Mouse (Mus musculus) lung, embryonic 16.5 days (tissue): ENCODE results near the gene Cracr2b. TPM values are rescaled to one million over a fixed set of nuclear protein-coding genes. Genes with fewer than 3 reads are reported as not detected.

Source experiments
- ATAC-seq: fragments of 200-750 bp; cut with Nextera tagmentation; 2 replicates; pipeline ENCODE4 v1.8.0; 2017; ENCODE audit warnings: low read depth, mild to moderate bottlenecking, moderate library complexity
- H3K27ac ChIP-seq: fragments of 300-500 bp; sonication (generic); 2 replicates; pipeline ENCODE4 v1.5.1; 2014; ENCODE audit warnings: mild to moderate bottlenecking, control low read depth, low read length
- H3K27me3 ChIP-seq: fragments of 300-500 bp; sonication (generic); 2 replicates; pipeline ENCODE4 v1.6.1; 2014; ENCODE audit warnings: low read depth, low read length, mixed read lengths; ENCODE audit not compliant: control insufficient read depth, insufficient read depth
- H3K36me3 ChIP-seq: fragments of 300-500 bp; sonication (generic); 2 replicates; pipeline ENCODE4 v1.6.1; 2014; ENCODE audit warnings: low read length; ENCODE audit not compliant: control insufficient read depth, insufficient read depth
- H3K4me1 ChIP-seq: fragments of 300-500 bp; sonication (generic); replicated peaks from 2 replicates; pipeline ENCODE4 v1.6.1; 2014; ENCODE audit warnings: low read length, mixed read lengths; ENCODE audit not compliant: control insufficient read depth, insufficient read depth
- H3K4me2 ChIP-seq: fragments of 300-500 bp; sonication (generic); 2 replicates; pipeline ENCODE4 v1.6.1; 2014; ENCODE audit warnings: low read depth, low read length, control low read depth
- H3K4me3 ChIP-seq: fragments of 300-500 bp; sonication (generic); 2 replicates; pipeline ENCODE4 v1.5.1; 2014; ENCODE audit warnings: mild to moderate bottlenecking, low read length, control low read depth
- H3K9ac ChIP-seq: fragments of 300-500 bp; sonication (generic); 2 replicates; pipeline ENCODE4 v1.6.1; 2014; ENCODE audit warnings: low read length, control low read depth
- H3K9me3 ChIP-seq: fragments of 300-500 bp; sonication (generic); 2 replicates; pipeline ENCODE4 v1.6.1; 2016; ENCODE audit warnings: low read length; ENCODE audit not compliant: control insufficient read depth
- WGBS: fragments of 180-500 bp; shearing (Covaris S2); extraction: QIAGEN DNeasy Blood & Tissue Kit; methylation state at CpG from one replicate; pipeline ENCODE4 v1.1.7; 2014; 5-methylcytosine and 5-hydroxymethylcytosine counted together
- polyA plus RNA-seq: library from polyadenylated mRNA; unstranded; fragments of >200 nt; fragmentation: Nextera tagmentation; extraction: Ambion mirVana; gene quantifications from 2 replicates; pipeline ENCODE4 v1.2.1, GENCODE M21; 2015

The Cracr2b gene
- polyA plus RNA-seq, 1 experiment from 2014 or later: 39.3 TPM

- Histone ChIP-seq H3K9ac (no peak overlapping the region), H3K36me3 (peaks cover 26% of the 10 kb centered on the region), H3K27me3 (no peaks in the 10 kb centered on the region), H3K4me1 (peaks cover 44% of the 10 kb centered on the region), H3K4me3 (no peak overlapping the region), H3K4me2 (no peak overlapping the region), H3K27ac (no peak overlapping the region), H3K9me3 (no peaks in the 10 kb centered on the region)
- 73% methylated on average over 6 of the region's 6 CpGs for WGBS
- ATAC-seq: no peak
Measured at GRCm38 (mm10) chr7:141472226-141472625, 11.3 kb downstream of the Cracr2b start.

GRCm38 (mm10) chr7:141472763-141473162, 11.9 kb downstream of the Cracr2b start:
- Histone ChIP-seq H3K27me3 (no peaks in the 10 kb centered on the region), H3K27ac (no peak overlapping the region), H3K4me3 (no peak overlapping the region), H3K9me3 (no peaks in the 10 kb centered on the region), H3K4me1 (peaks cover 50% of the 10 kb centered on the region), H3K4me2 (no peak overlapping the region), H3K36me3 (peaks cover 26% of the 10 kb centered on the region), H3K9ac (no peak overlapping the region)
- ATAC-seq: no peak
- WGBS: 80% methylated on average over 6 of the region's 6 CpGs

GRCm38 (mm10) chr7:141474160-141474559, 13.3 kb downstream of the Cracr2b start:
- no peak for ATAC-seq
- Histone ChIP-seq H3K9ac (peak overlapping the region; percentile 92), H3K4me2 (peak overlapping the region; percentile 94), H3K27me3 (no peaks in the 10 kb centered on the region), H3K27ac (no peak overlapping the region), H3K36me3 (peaks cover 26% of the 10 kb centered on the region), H3K4me1 (peaks cover 46% of the 10 kb centered on the region), H3K9me3 (no peaks in the 10 kb centered on the region), H3K4me3 (peak overlapping the region; percentile 86)
- WGBS: 9% methylated on average over 5 of the region's 5 CpGs

GRCm38 (mm10) chr7:141475011-141475804, 14.3 kb downstream of the Cracr2b start, which contains the start of the genes Polr2l and Tspan4:
Polr2l (minus strand) TSS chr7:141475132.
Tspan4 (plus strand) TSS chr7:141475240.
- peaks cover 21% of the 10 kb centered on the region for H3K36me3 ChIP-seq
- ATAC-seq: peak; percentile 55
- H3K27me3 ChIP-seq: no peaks in the 10 kb centered on the region
- WGBS: under 1% methylated on average over 87 of the region's 87 CpGs
- H3K9me3 ChIP-seq: no peaks in the 10 kb centered on the region
- H3K4me2 ChIP-seq: peak within 1 kb of the TSS; percentile 94
- H3K4me3 ChIP-seq: peak within 1 kb of the TSS; percentile 86
- H3K4me1 ChIP-seq: peaks cover 39% of the 10 kb centered on the region
- peak within 1 kb of the TSS; percentile 99 for H3K27ac ChIP-seq
- peak within 1 kb of the TSS; percentile 92 for H3K9ac ChIP-seq

GRCm38 (mm10) chr7:141475805-141476158, 14.9 kb downstream of the Cracr2b start:
- peaks cover 39% of the 10 kb centered on the region for H3K4me1 ChIP-seq
- under 1% methylated on average over 12 of the region's 12 CpGs for WGBS
- H3K4me3 ChIP-seq: peak overlapping the region; percentile 86

GRCm38 (mm10) chr7:141476226-141476980, 15.5 kb downstream of the Cracr2b start:
- Histone ChIP-seq H3K4me1 (peaks cover 45% of the 10 kb centered on the region), H3K4me2 (peak overlapping the region; percentile 94), H3K9me3 (no peaks in the 10 kb centered on the region), H3K9ac (peak overlapping the region; percentile 92), H3K36me3 (peaks cover 9% of the 10 kb centered on the region), H3K4me3 (peak overlapping the region; percentile 86), H3K27me3 (no peaks in the 10 kb centered on the region), H3K27ac (peak overlapping the region; percentile 99)
- ATAC-seq: peak; percentile 83
- WGBS: 0% methylated on average over 17 of the region's 17 CpGs

More at GRCm38 (mm10) chr7:141475805-141476158, 14.9 kb downstream of the Cracr2b start:
- H3K9me3 ChIP-seq: no peaks in the 10 kb centered on the region
- H3K27me3 ChIP-seq: no peaks in the 10 kb centered on the region
- H3K9ac ChIP-seq: peak overlapping the region; percentile 92
- peak overlapping the region; percentile 94 for H3K4me2 ChIP-seq
- peak; percentile 1; the same call in 1 of the 2 replicates for ATAC-seq
- peak overlapping the region; percentile 99 for H3K27ac ChIP-seq
- H3K36me3 ChIP-seq: peaks cover 15% of the 10 kb centered on the region

- Histone ChIP-seq H3K36me3 (peaks cover 6% of the 10 kb centered on the region), H3K9me3 (no peaks in the 10 kb centered on the region), H3K4me1 (peaks cover 50% of the 10 kb centered on the region), H3K27ac (peak overlapping the region; percentile 99), H3K4me3 (peak overlapping the region; percentile 86), H3K9ac (peak overlapping the region; percentile 61), H3K4me2 (peak overlapping the region; percentile 94), H3K27me3 (no peaks in the 10 kb centered on the region)
- peak; percentile 4; the same call in 1 of the 2 replicates for ATAC-seq
- WGBS: 0% methylated on average over 7 of the region's 7 CpGs
Measured at GRCm38 (mm10) chr7:141476981-141477370, 16.1 kb downstream of the Cracr2b start.

GRCm38 (mm10) chr7:141477578-141478269, 16.8 kb downstream of the Cracr2b start:
- peaks cover 56% of the 10 kb centered on the region for H3K4me1 ChIP-seq
- peaks cover 3% of the 10 kb centered on the region for H3K27me3 ChIP-seq
- H3K4me2 ChIP-seq: peak overlapping the region; percentile 94
- H3K36me3 ChIP-seq: no peaks in the 10 kb centered on the region
- ATAC-seq: no peak
- 22% methylated on average over 4 of the region's 4 CpGs for WGBS
- no peak overlapping the region for H3K4me3 ChIP-seq
- H3K9me3 ChIP-seq: no peaks in the 10 kb centered on the region
- peak overlapping the region; percentile 99 for H3K27ac ChIP-seq
- peak overlapping the region; percentile 61 for H3K9ac ChIP-seq
